Mouse (Mus musculus): Measurements from ENCODE around the gene Upk3b.

- TF ChIP-seq CTCF (IDR thresholded peaks at IDR 0.05) (no peak), EP300 (IDR thresholded peaks at IDR 0.05) (no peak)
Measured at GRCm38 (mm10) chr5:136015586-136015985, 22.7 kb upstream of the Upk3b start.

Measured in lung, postnatal 0 days (tissue).